Mouse (Mus musculus) embryonic facial prominence, embryonic 10.5 days (tissue): Measurements from ENCODE around the gene Phactr2. TPM values are rescaled to one million over a fixed set of nuclear protein-coding genes. Genes with fewer than 3 reads are reported as not detected.

Source experiments
- DNase-seq: peaks from one replicate; pipeline ENCODE4 v3.0.0-alpha.2; 2017; ENCODE audit warnings: low spot score
- H3K27ac ChIP-seq: fragments of 300-500 bp; sonication (generic); replicated peaks from 2 replicates; pipeline ENCODE4 v1.5.1; 2016; ENCODE audit warnings: mild to moderate bottlenecking
- H3K27me3 ChIP-seq: fragments of 300-500 bp; sonication (generic); replicated peaks from 2 replicates; pipeline ENCODE4 v1.6.1; 2016; ENCODE audit warnings: low read depth, mild to moderate bottlenecking; ENCODE audit not compliant: poor library complexity, severe bottlenecking
- H3K36me3 ChIP-seq: fragments of 300-500 bp; sonication (generic); replicated peaks from 2 replicates; pipeline ENCODE4 v1.6.1; 2016; ENCODE audit warnings: mild to moderate bottlenecking, moderate library complexity
- H3K4me1 ChIP-seq: fragments of 300-500 bp; sonication (generic); 2 replicates; pipeline ENCODE4 v1.6.1; 2016
- H3K4me3 ChIP-seq: fragments of 300-500 bp; sonication (generic); 2 replicates; pipeline ENCODE4 v1.5.1; 2016; ENCODE audit warnings: mild to moderate bottlenecking, moderate library complexity
- H3K9me3 ChIP-seq: fragments of 300-500 bp; sonication (generic); 2 replicates; pipeline ENCODE4 v1.6.1; 2016; ENCODE audit warnings: mild to moderate bottlenecking
- WGBS: fragments of 180-500 bp; shearing (Covaris S2); methylation state at CpG from one replicate; pipeline ENCODE4 v1.1.7; 2016; 5-methylcytosine and 5-hydroxymethylcytosine counted together
- polyA plus RNA-seq: library from polyadenylated mRNA; unstranded; fragments of >200 nt; fragmentation: Nextera tagmentation; extraction: Ambion mirVana; gene quantifications from 2 replicates; pipeline ENCODE4 v1.2.1, GENCODE M21; 2016

Phactr2 gene
- polyA plus RNA-seq, 1 experiment from 2014 or later, result 18.3 TPM

- H3K27ac ChIP-seq, result no peak overlapping the region
- peaks cover 2% of the 10 kb centered on the region; the same call in 1 of the 2 replicates for H3K36me3 ChIP-seq
- no peaks in the 10 kb centered on the region for H3K27me3 ChIP-seq
- H3K9me3 ChIP-seq, result no peaks in the 10 kb centered on the region
- H3K4me3 ChIP-seq, result no peak overlapping the region
- no peak for DNase-seq
- WGBS, result 88% methylated on average over 4 of the region's 4 CpGs
- H3K4me1 ChIP-seq, result no peaks in the 10 kb centered on the region
Measured at GRCm38 (mm10) chr10:13274699-13275098, 199.5 kb downstream of the Phactr2 start.

DNA sequence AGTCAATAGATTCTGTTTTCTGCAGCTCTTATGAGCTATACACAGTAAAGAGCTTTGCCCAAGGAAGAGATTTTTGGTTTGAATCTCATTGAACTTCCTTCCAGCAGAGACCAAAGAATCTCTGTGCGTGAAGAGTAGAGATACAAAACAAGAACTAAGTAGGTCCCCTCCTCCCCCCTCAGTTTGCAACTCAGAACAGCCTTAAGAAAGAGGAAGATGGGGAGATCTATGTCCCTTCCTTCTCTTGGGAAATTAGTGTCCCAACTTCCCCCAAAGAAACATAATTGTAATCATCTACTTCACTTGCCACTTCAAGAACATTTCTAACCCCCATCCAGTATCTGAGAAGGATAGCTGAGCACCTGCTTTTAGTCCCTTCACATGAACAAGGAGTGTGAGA lies 200.5 kb downstream of the Phactr2 start:
- H3K4me3 ChIP-seq, result no peak overlapping the region
- no peaks in the 10 kb centered on the region; the same call in 1 of the 2 replicates for H3K36me3 ChIP-seq
- no peak overlapping the region for H3K27ac ChIP-seq
- no peaks in the 10 kb centered on the region for H3K27me3 ChIP-seq
- H3K4me1 ChIP-seq, result no peaks in the 10 kb centered on the region
- no peak for DNase-seq
- WGBS, result 83% methylated on average over 1 of the region's 1 CpGs
- no peaks in the 10 kb centered on the region for H3K9me3 ChIP-seq

DNA sequence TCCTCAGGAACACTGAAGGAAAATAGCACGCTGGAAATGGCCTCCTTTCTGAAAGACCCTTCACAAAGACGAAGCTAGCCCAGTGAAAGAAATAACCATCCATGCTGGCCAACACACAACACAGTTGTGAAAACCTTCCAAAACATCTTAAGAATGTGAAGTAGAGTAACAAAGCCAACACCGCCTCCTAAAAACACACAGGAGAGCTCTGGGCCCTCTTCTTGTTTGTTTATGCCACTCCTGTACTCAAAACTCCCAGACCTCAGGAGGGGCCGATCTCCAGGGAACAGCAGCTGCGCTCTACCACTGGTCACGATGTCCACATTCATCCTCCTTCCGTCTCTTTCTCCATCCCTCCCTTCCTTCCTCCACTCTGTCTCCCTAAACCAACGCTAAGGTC lies 202.5 kb downstream of the Phactr2 start:
- Histone ChIP-seq H3K9me3 (no peaks in the 10 kb centered on the region), H3K36me3 (no peaks in the 10 kb centered on the region; the same call in 1 of the 2 replicates), H3K27me3 (no peaks in the 10 kb centered on the region), H3K4me1 (no peaks in the 10 kb centered on the region), H3K4me3 (no peak overlapping the region), H3K27ac (no peak overlapping the region)
- WGBS, result 81% methylated on average over 8 of the region's 8 CpGs
- DNase-seq, result no peak

DNA sequence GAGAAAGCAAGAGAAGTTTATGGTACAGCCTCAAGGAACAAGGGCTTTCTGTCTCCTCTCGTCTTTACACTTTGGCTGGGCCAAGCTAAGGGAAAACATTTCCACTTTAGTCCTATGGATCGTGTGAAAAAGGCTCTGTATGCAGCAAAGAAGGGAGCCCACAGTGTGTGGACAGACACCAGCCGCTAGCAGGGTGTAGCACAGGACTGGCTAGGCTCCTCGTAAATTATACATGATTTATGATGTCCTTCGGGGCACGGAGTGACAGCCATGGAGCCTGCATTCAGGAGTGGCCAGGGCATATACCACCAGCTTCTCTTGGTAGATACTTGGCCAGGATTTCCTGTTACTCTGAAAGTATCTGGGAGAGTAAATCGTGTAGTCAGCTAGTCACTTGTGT lies 203.1 kb downstream of the Phactr2 start:
- no peaks in the 10 kb centered on the region for H3K4me1 ChIP-seq
- H3K9me3 ChIP-seq, result no peaks in the 10 kb centered on the region
- no peaks in the 10 kb centered on the region for H3K27me3 ChIP-seq
- 86% methylated on average over 7 of the region's 7 CpGs for WGBS
- DNase-seq, result no peak
- H3K36me3 ChIP-seq, result no peaks in the 10 kb centered on the region; the same call in 1 of the 2 replicates
- H3K4me3 ChIP-seq, result no peak overlapping the region
- H3K27ac ChIP-seq, result no peak overlapping the region

DNA sequence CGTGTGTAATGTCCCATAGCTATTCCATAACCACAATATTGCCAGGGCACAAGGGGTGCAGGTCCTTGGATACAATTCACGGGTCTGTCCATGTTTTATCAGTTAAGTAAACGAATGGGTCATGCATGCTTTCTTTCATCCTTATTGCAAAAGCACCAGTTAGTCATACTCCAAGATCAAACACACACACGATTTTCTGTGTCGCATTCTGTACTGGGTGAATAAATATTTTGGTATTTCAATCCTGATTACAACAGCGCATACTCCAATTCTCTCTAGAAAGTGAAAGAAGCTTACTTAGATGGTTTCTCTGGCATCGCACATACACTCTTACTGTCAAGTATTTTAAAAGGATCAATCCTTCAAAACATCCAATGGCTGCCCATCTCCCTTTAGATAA lies 203.9 kb downstream of the Phactr2 start:
- no peaks in the 10 kb centered on the region for H3K4me1 ChIP-seq
- no peaks in the 10 kb centered on the region; the same call in 1 of the 2 replicates for H3K36me3 ChIP-seq
- no peak overlapping the region for H3K27ac ChIP-seq
- 90% methylated on average over 7 of the region's 7 CpGs for WGBS
- H3K27me3 ChIP-seq, result no peaks in the 10 kb centered on the region
- no peak overlapping the region for H3K4me3 ChIP-seq
- no peaks in the 10 kb centered on the region for H3K9me3 ChIP-seq
- DNase-seq, result no peak

DNA sequence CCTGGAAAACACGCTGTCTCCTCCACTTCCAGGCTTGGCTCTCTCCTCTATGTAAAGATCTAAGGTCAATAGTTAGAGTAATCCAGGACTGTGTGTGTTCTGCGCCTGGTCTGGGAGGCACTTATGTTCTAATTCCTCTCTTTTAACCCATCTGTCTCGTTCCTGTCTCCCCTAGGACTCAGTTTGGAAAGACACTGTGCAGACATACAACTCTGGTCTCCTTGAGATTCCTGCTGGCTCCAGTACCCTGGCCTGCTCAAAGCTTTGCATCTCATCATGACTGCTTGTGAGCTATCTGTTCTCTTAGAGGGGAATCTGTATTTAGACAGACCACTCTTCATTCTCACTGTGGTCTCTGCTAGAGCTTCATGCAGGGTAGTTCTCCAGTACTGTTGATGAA lies 215.0 kb downstream of the Phactr2 start:
- Histone ChIP-seq H3K9me3 (no peaks in the 10 kb centered on the region), H3K36me3 (peaks cover 17% of the 10 kb centered on the region; the same call in 1 of the 2 replicates), H3K27ac (no peak overlapping the region), H3K4me1 (peaks cover 5% of the 10 kb centered on the region), H3K4me3 (no peak overlapping the region), H3K27me3 (no peaks in the 10 kb centered on the region)
- WGBS, result 81% methylated on average over 3 of the region's 3 CpGs
- DNase-seq, result no peak

- Histone ChIP-seq H3K36me3 (peaks cover 26% of the 10 kb centered on the region), H3K4me3 (no peak overlapping the region), H3K27me3 (no peaks in the 10 kb centered on the region), H3K9me3 (no peaks in the 10 kb centered on the region), H3K4me1 (peaks cover 5% of the 10 kb centered on the region), H3K27ac (no peak overlapping the region)
- no peak for DNase-seq
- 67% methylated on average over 7 of the region's 7 CpGs for WGBS
Measured at GRCm38 (mm10) chr10:13256196-13256595, 218.0 kb downstream of the Phactr2 start.

GRCm38 (mm10) chr10:13250280-13250679 lies 223.9 kb downstream of the Phactr2 start:
- WGBS, result 73% methylated on average over 2 of the region's 2 CpGs
- no peak for DNase-seq
- no peaks in the 10 kb centered on the region for H3K9me3 ChIP-seq

GRCm38 (mm10) chr10:13249126-13249525 lies 225.1 kb downstream of the Phactr2 start:
- H3K9me3 ChIP-seq, result no peaks in the 10 kb centered on the region
- H3K36me3 ChIP-seq, result peaks cover 43% of the 10 kb centered on the region
- WGBS, result 96% methylated on average over 8 of the region's 8 CpGs
- DNase-seq, result no peak
- H3K27ac ChIP-seq, result no peak overlapping the region
- no peak overlapping the region for H3K4me3 ChIP-seq
- peaks cover 2% of the 10 kb centered on the region; the same call in 1 of the 2 replicates for H3K4me1 ChIP-seq
- no peaks in the 10 kb centered on the region for H3K27me3 ChIP-seq

More at GRCm38 (mm10) chr10:13250280-13250679, 223.9 kb downstream of the Phactr2 start:
- no peak overlapping the region for H3K27ac ChIP-seq
- no peak overlapping the region for H3K4me3 ChIP-seq
- peaks cover 32% of the 10 kb centered on the region for H3K36me3 ChIP-seq
- H3K27me3 ChIP-seq, result no peaks in the 10 kb centered on the region
- no peaks in the 10 kb centered on the region for H3K4me1 ChIP-seq

GRCm38 (mm10) chr10:13245714-13246113 lies 228.5 kb downstream of the Phactr2 start:
- no peak for DNase-seq
- Histone ChIP-seq H3K4me1 (peaks cover 4% of the 10 kb centered on the region; the same call in 1 of the 2 replicates), H3K27me3 (no peaks in the 10 kb centered on the region), H3K9me3 (no peaks in the 10 kb centered on the region), H3K4me3 (no peak overlapping the region), H3K36me3 (peaks cover 34% of the 10 kb centered on the region), H3K27ac (no peak overlapping the region)
- WGBS, result 70% methylated on average over 6 of the region's 6 CpGs

DNA sequence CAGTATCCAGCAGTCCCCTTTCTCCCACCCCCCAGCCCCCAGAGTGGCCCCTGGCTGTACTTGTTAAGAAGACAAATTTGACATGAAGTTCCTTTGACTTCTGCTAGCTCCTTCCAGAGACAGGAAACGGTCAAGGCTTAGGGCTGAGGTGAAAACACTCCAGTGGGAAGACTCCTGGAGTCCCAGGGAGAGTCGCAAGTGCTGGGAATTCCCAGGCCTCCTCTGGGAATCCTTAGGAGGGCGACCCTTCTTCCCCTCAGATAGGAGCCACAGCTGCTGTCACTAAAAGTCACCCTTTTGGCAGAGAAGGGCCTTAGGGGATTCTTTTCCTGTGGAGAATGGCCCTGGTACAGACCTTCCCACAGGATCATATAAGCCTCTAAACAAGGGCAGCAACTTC lies 230.0 kb downstream of the Phactr2 start:
- Histone ChIP-seq H3K4me1 (peaks cover 4% of the 10 kb centered on the region; the same call in 1 of the 2 replicates), H3K4me3 (no peak overlapping the region), H3K27me3 (no peaks in the 10 kb centered on the region), H3K27ac (peak overlapping the region; percentile 51; the same call in 1 of the 2 replicates), H3K9me3 (no peaks in the 10 kb centered on the region), H3K36me3 (peaks cover 46% of the 10 kb centered on the region)
- 45% methylated on average over 3 of the region's 3 CpGs for WGBS
- no peak for DNase-seq

GRCm38 (mm10) chr10:13240431-13240830 lies 233.8 kb downstream of the Phactr2 start:
- Histone ChIP-seq H3K36me3 (peaks cover 45% of the 10 kb centered on the region), H3K9me3 (no peaks in the 10 kb centered on the region), H3K4me3 (no peak overlapping the region), H3K27ac (no peak overlapping the region), H3K4me1 (peaks cover 4% of the 10 kb centered on the region; the same call in 1 of the 2 replicates), H3K27me3 (no peaks in the 10 kb centered on the region)
- no peak for DNase-seq
- 81% methylated on average over 4 of the region's 4 CpGs for WGBS

DNA sequence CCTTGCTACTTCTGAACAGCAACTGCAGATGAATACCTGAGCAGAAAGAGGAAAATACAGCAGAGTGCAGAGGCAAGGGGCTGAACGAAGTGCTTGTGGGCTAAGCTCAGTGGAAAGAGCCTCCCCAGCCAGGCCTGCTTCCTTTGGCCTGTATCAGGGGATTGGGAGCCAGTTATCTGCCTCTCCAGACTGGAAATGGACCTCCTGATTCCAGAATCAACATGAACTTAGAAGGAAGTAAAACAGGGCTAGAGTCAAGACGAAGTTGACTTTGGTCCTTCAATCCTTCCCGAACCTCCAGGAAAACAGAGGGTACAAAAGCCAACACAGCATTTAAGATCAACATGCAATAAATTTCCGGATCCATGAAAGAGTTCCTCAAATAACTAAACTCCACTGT lies 236.0 kb downstream of the Phactr2 start:
- Histone ChIP-seq H3K4me1 (peaks cover 4% of the 10 kb centered on the region), H3K36me3 (peaks cover 28% of the 10 kb centered on the region), H3K4me3 (no peak overlapping the region), H3K9me3 (no peaks in the 10 kb centered on the region), H3K27ac (no peak overlapping the region), H3K27me3 (no peaks in the 10 kb centered on the region)
- 92% methylated on average over 4 of the region's 4 CpGs for WGBS
- no peak for DNase-seq
